Mouse (Mus musculus) midbrain, embryonic 11.5 days (tissue): ENCODE data around the gene Spo11. TPM values are rescaled to one million over a fixed set of nuclear protein-coding genes. Genes with fewer than 3 reads are reported as not detected.
A peak's percentile ranks its signal among the peaks of the same experiment; 100 is the strongest.

Experiments used
- ATAC-seq: fragments of 200-750 bp; cut with Nextera tagmentation; 2 replicates; pipeline ENCODE4 v1.8.0; 2017; ENCODE audit warnings: moderate TSS enrichment, moderate library complexity; ENCODE audit not compliant: low FRiP score
- DNase-seq: peaks from one replicate; pipeline ENCODE4 v3.0.0; 2015; ENCODE audit warnings: low spot score; ENCODE audit errors: missing footprints
- H3K27ac ChIP-seq: fragments of 300-500 bp; sonication (generic); 2 replicates; pipeline ENCODE4 v1.5.1; 2014; ENCODE audit warnings: low read depth, low read length
- H3K27me3 ChIP-seq: fragments of 300-500 bp; sonication (generic); 2 replicates; pipeline ENCODE4 v1.6.1; 2014; ENCODE audit warnings: mild to moderate bottlenecking, low read length, moderate library complexity, mixed read lengths; ENCODE audit not compliant: control insufficient read depth, insufficient read depth
- H3K36me3 ChIP-seq: fragments of 300-500 bp; sonication (generic); 2 replicates; pipeline ENCODE4 v1.6.1; 2014; ENCODE audit warnings: mild to moderate bottlenecking, low read length, moderate library complexity, mixed read lengths; ENCODE audit not compliant: control insufficient read depth, insufficient read depth
- H3K4me1 ChIP-seq: fragments of 300-500 bp; sonication (generic); 2 replicates; pipeline ENCODE4 v1.6.1; 2014; ENCODE audit warnings: low read length; ENCODE audit not compliant: control insufficient read depth, insufficient read depth
- H3K4me2 ChIP-seq: fragments of 300-500 bp; sonication (generic); 2 replicates; pipeline ENCODE4 v1.6.1; 2014; ENCODE audit warnings: mild to moderate bottlenecking, moderate library complexity
- H3K4me3 ChIP-seq: fragments of 300-500 bp; sonication (generic); 2 replicates; pipeline ENCODE4 v1.5.1; 2014; ENCODE audit warnings: low read depth, low read length
- H3K9ac ChIP-seq: fragments of 300-500 bp; sonication (generic); 2 replicates; pipeline ENCODE4 v1.6.1; 2014; ENCODE audit warnings: low read length
- H3K9me3 ChIP-seq: fragments of 300-500 bp; sonication (generic); 2 replicates; pipeline ENCODE4 v1.6.1; 2016; ENCODE audit warnings: low read length; ENCODE audit not compliant: control insufficient read depth
- WGBS: fragments of 180-500 bp; shearing (Covaris S2); extraction: QIAGEN DNeasy Blood & Tissue Kit; methylation state at CpG from one replicate; pipeline ENCODE4 v1.1.7; 2014; 5-methylcytosine and 5-hydroxymethylcytosine counted together
- polyA plus RNA-seq: library from polyadenylated mRNA; unstranded; fragments of >200 nt; fragmentation: Nextera tagmentation; extraction: Ambion mirVana; gene quantifications from 2 replicates; pipeline ENCODE4 v1.2.1, GENCODE M21; 2014

Gene Spo11
- polyA plus RNA-seq, 1 experiment from 2014 or later: 0.26 TPM

DNA sequence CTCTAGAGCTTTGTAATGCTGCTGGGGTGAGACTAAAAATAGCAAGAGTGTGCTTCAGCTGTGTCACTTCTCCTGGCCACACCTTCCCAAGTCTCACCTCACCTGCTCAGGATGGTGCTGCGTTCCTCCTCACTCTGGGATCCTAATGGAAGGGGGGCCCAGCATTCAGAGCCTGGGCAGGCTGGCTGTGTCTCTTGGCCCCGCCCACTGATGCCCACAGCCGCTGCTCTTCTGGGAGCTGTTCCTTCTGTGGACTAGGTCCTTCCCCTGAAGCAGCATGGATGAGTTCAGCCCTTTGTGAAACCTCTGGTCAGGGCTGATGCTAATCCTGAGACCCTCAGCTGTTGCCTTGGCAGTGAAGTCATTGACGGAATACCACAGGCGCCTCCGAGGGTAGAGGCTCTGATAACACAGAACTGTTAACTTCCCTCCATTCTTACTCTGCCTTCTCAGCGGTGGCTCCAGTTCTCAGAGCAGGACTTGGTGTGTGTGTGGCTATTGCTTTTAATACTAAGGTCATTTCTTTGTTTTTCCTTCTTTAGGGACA is 37.3 kb downstream of the Spo11 start:
- Histone ChIP-seq H3K27ac (no peak overlapping the region), H3K9ac (no peak overlapping the region), H3K4me1 (peaks cover 4% of the 10 kb centered on the region; the same call in 1 of the 2 replicates), H3K4me2 (no peak overlapping the region), H3K9me3 (no peaks in the 10 kb centered on the region), H3K27me3 (peaks cover 9% of the 10 kb centered on the region; the same call in 1 of the 2 replicates), H3K36me3 (peaks cover 32% of the 10 kb centered on the region), H3K4me3 (no peak overlapping the region)
- DNase-seq (no peak), ATAC-seq (no peak)
- WGBS: 82% methylated on average over 7 of the region's 7 CpGs

DNA sequence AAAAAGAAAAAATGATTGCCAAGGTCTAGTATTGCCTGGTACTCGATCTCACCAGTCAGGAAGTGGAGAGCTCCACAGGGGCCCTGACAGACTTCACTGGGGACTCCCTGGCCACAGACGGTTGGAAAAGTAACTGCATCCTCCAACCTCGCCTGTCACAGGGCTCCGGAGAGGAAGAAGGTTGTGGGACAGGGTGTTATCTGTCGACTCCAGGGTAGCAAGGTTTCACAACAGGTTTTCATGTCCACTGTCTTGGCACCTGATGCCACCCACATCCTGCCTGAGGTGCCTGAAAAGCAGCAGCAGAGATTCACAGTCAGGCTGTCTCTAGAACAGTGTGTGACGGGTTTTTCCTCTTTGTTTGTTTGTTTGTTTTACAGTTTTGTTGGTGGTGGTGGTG is 40.4 kb downstream of the Spo11 start:
- Histone ChIP-seq H3K4me3 (no peak overlapping the region), H3K4me1 (peaks cover 16% of the 10 kb centered on the region), H3K27ac (no peak overlapping the region), H3K27me3 (peaks cover 19% of the 10 kb centered on the region), H3K4me2 (no peak overlapping the region), H3K9me3 (no peaks in the 10 kb centered on the region), H3K9ac (no peak overlapping the region), H3K36me3 (peaks cover 8% of the 10 kb centered on the region; the same call in 1 of the 2 replicates)
- WGBS: 47% methylated on average over 6 of the region's 6 CpGs
- DNase-seq (no peak), ATAC-seq (no peak)

DNA sequence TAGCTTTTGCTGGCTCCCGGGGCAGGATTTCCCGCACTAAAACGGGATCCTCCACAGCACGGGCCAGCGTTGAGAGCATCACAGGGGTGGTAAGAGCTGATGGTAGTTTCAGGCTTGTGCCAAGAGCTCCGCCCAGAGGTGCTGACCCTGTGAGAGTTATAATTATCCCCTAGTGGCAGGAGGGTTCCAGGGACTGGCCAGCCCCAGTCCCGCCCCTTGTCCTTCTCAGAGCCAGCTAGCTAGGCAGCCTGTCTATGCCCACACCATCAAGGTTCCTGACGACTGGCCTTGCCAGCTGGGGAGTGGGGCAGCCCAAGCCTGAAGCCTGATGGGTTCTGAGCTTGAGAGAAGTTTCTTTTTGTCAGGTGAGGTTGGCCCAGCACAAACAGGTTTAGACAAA is 41.1 kb downstream of the Spo11 start:
- Histone ChIP-seq H3K27ac (no peak overlapping the region), H3K9ac (no peak overlapping the region), H3K36me3 (peaks cover 3% of the 10 kb centered on the region; the same call in 1 of the 2 replicates), H3K27me3 (peaks cover 19% of the 10 kb centered on the region), H3K4me1 (peaks cover 22% of the 10 kb centered on the region), H3K9me3 (no peaks in the 10 kb centered on the region), H3K4me2 (no peak overlapping the region), H3K4me3 (no peak overlapping the region)
- ATAC-seq (no peak), DNase-seq (no peak)
- WGBS: 13% methylated on average over 8 of the region's 8 CpGs

DNA sequence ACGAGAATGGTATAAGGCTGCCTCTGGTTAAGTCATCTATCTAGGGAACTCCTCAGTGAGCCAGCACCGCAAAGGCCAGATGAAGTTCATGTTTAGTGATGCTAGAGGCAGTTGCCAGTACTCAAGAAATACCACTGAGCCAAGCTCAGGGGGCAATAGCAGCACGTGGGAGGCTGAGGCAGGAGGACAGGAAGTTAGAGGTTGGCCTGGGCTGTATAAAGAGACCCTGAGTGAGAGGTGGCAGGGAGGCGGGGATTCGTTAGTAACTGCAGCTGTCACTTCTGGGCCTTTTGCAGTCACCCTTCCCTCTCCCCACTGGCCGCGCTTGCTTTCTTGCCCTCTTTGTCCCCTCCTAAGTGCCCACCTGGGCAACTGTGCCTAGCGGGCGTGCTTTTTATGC is 41.8 kb downstream of the Spo11 start:
- Histone ChIP-seq H3K4me2 (peak overlapping the region; percentile 57), H3K36me3 (0 out of 2 replicates have a peak, but pooled peaks cover 3% of the 10 kb centered on the region), H3K27me3 (peaks cover 19% of the 10 kb centered on the region), H3K4me3 (peak overlapping the region; percentile 23), H3K9ac (peak overlapping the region; percentile 36), H3K4me1 (peaks cover 29% of the 10 kb centered on the region), H3K9me3 (no peaks in the 10 kb centered on the region), H3K27ac (no peak overlapping the region)
- WGBS: 15% methylated on average over 9 of the region's 9 CpGs
- DNase-seq (peak; percentile 88), ATAC-seq (peak; percentile 2; the same call in 1 of the 2 replicates)

DNA sequence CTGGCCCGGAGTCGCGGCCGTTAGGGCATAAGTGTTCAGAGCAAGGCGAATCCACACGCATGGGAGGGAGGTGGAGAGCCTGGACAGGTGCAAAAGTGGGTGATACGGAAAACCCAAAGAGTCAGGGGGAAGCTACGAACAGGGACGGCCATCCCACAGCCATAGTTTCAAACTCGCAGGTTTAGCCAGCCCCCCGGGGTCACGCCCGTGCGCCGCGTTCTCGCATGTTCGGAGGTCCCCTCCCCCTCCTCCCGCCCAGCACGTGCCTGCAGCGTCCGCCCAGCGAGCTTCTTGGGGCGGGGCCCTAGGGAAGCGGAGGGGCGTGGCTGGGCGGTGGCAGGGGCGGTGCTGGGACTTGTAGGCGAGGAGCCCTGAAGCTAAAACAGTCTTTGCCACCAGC is 42.3 kb downstream of the Spo11 start:
- peak overlapping the region; percentile 23 for H3K4me3 ChIP-seq
- peak; percentile 99 for DNase-seq
- H3K27me3 ChIP-seq: peaks cover 19% of the 10 kb centered on the region
- WGBS: 0% methylated on average over 25 of the region's 29 CpGs
- H3K27ac ChIP-seq: no peak overlapping the region
- peak overlapping the region; percentile 57 for H3K4me2 ChIP-seq
- H3K36me3 ChIP-seq: 0 out of 2 replicates have a peak, but pooled peaks cover 3% of the 10 kb centered on the region
- ATAC-seq: peak; percentile 77
- H3K9ac ChIP-seq: peak overlapping the region; percentile 36
- H3K4me1 ChIP-seq: peaks cover 31% of the 10 kb centered on the region
- H3K9me3 ChIP-seq: no peaks in the 10 kb centered on the region

DNA sequence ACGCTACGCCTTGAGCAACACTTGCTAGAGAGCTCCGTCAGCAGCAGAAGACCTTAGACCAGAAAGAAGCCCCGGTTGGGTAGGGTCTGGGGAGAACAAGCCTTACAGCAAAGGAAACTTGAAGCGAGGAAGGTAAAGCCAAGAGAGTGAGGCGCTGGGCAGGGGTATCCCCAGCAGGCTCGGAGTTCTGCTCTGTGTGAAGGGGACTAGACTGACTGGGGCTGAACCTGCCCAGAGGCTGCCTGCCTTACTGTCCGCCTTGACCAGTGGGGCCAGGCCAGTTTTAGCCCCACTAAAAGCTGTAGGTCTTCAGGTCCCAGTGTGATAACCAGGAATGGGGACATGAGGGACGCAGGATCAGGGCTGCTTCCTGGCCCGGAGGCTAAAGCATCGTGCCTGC is 42.9 kb downstream of the Spo11 start, which contains the start of gene Rbm38:
Gene Rbm38 (plus strand): TSS at position 69 of the 400 bp plus-strand sequence.
- 25% methylated on average over 11 of the region's 11 CpGs for WGBS

DNA sequence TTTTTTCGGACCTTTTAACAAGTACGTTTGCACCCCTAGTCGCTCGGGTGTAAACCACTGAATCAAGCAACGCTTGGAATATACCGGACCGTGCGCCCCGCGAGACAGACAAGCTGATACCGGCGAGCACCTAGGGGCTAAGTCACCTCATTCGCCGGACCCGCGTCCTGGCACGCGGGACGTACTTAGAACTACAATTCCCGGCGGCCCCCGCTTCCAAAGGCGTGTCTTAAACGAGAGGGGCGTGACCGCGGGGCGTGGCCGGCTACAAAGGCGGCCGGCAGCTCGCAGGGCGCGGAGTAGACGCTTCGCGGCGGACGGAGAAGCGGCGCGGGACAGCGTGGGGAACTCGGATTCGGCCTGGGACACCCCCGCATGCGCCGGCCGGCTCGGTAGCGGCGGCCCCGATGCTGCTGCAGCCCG is 44.1 kb downstream of the Spo11 start:
- Histone ChIP-seq H3K9me3 (no peaks in the 10 kb centered on the region), H3K4me2 (peak overlapping the region; percentile 79), H3K27me3 (peaks cover 19% of the 10 kb centered on the region), H3K9ac (peak overlapping the region; percentile 88), H3K36me3 (peaks cover 5% of the 10 kb centered on the region), H3K4me3 (peak overlapping the region; percentile 76), H3K27ac (peak overlapping the region; percentile 65; the same call in 1 of the 2 replicates), H3K4me1 (peaks cover 37% of the 10 kb centered on the region)
- under 1% methylated on average over 54 of the region's 54 CpGs for WGBS
- ATAC-seq (peak; percentile 87), DNase-seq (peak; percentile 100)

More for the DNA sequence above, 42.9 kb downstream of the Spo11 start, which contains the start of gene Rbm38:
- H3K9me3 ChIP-seq: no peaks in the 10 kb centered on the region
- H3K27me3 ChIP-seq: peaks cover 19% of the 10 kb centered on the region
- H3K4me3 ChIP-seq: peak within 1 kb of the TSS; percentile 23
- no peak within 1 kb of the TSS for H3K27ac ChIP-seq
- H3K4me2 ChIP-seq: peak within 1 kb of the TSS; percentile 79
- peaks cover 1% of the 10 kb centered on the region; the same call in 1 of the 2 replicates for H3K36me3 ChIP-seq
- peaks cover 34% of the 10 kb centered on the region for H3K4me1 ChIP-seq
- H3K9ac ChIP-seq: peak within 1 kb of the TSS; percentile 36
- DNase-seq (peak; percentile 88), ATAC-seq (no peak)

DNA sequence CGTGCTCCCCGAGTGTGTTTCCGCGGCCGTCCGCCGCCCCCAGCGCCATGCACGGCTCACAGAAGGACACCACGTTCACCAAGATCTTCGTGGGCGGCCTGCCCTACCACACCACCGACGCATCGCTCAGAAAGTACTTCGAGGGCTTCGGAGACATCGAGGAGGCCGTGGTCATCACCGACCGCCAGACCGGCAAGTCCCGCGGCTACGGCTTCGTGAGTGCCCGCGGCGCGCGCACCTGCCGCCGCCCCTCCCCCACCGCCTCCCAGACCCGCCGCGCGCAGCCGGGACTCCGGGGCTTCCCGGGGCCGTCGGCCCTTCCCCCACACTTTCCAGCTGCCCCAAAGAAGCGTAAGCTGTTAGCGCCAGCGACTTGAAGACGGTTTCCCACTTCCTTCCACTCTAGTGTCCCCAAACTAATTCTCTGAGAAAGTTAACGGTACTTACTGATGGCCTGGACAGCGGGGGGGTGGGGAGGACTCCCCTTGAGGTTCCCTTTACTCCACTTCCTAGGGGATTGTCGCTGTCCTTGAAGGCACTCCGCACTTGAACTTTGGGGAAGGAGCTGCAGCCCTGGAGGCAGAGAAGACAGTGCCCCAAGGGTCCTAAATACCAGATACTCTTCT is 44.7 kb downstream of the Spo11 start:
- Histone ChIP-seq H3K4me2 (peak overlapping the region; percentile 79), H3K4me1 (peaks cover 37% of the 10 kb centered on the region), H3K36me3 (peaks cover 8% of the 10 kb centered on the region), H3K4me3 (peak overlapping the region; percentile 76), H3K9ac (peak overlapping the region; percentile 88), H3K27me3 (peaks cover 19% of the 10 kb centered on the region), H3K9me3 (no peaks in the 10 kb centered on the region), H3K27ac (peak overlapping the region; percentile 65; the same call in 1 of the 2 replicates)
- ATAC-seq: peak; percentile 68
- WGBS: under 1% methylated on average over 51 of the region's 51 CpGs
- peak; percentile 96 for DNase-seq

DNA sequence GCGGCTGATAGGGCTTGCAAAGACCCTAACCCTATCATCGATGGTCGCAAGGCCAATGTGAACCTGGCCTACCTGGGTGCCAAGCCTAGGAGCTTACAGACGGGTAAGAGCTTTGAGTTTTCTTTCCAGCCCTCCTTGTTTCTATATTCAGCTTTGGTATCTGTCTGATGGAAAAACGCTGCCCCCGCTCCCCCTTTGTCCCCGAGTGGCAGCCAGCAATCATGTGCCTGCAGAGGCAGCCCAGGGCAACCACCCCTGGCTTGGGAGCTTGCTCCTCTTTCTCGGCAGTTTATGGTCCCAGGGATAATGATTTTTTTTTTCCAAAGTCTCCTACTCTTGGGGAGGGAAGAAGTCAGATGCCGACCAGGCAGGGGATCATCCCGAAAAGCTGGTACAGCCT is 45.3 kb downstream of the Spo11 start:
- Histone ChIP-seq H3K27ac (no peak overlapping the region), H3K4me1 (peaks cover 37% of the 10 kb centered on the region), H3K9me3 (no peaks in the 10 kb centered on the region), H3K9ac (peak overlapping the region; percentile 88), H3K27me3 (peaks cover 19% of the 10 kb centered on the region), H3K36me3 (peaks cover 8% of the 10 kb centered on the region), H3K4me2 (peak overlapping the region; percentile 79), H3K4me3 (peak overlapping the region; percentile 76)
- 31% methylated on average over 10 of the region's 10 CpGs for WGBS
- no peak for DNase-seq
- ATAC-seq: no peak
